Mouse (Mus musculus) kidney, postnatal 4 days (tissue): ENCODE data around the gene Htr1d.

ENCODE experiments used
- DNase-seq, 2 experiments: peaks; one replicate each; pipeline ENCODE4 v3.0.0; 2021; ENCODE audit warnings: mixed read lengths in 2 of 2

Gene Htr1d

DNA sequence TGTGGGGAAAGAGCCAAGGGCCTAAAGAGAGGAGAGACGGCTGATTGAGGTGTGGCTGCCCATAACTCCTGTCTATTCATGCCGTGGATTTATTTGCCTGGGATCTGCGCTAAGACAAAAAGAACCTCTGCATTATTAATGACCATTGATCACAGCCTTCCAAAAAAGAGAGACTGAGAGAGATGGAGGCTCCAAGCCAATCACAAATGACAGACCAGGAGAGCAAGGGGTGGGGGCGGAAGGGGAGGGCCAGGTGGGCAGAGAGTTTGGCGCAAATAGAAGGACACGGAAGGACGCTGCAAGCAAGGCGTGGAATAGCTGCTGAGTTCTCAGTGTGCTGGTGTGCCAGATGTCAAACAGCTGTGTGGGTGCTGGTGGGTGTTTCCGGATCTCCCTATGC is at the start of gene Htr1d:
Gene Htr1d (plus strand): TSS at position 301 of the 400 bp plus-strand sequence.
- no peak for DNase-seq

DNA sequence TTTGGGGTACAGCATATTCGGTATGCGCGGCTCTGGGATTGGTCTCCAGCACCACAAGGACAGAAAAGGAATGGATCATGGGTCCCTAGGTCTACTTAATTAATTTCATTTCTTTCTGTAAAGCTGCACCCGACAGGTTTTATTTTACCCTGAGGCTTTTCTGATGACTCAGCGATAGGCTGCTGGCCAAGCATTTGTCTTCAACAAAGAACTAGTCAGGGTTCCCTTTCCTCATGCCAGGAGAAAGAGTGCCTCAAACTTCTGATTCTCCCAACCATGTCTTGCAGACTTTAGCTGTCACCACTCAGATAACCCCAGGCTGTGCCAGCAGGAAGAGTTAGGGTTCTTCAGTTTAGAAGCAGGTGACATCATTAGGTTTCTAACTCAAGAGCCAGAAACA is 46.3 kb upstream of the Htr1d start:
- no peak for DNase-seq

DNA sequence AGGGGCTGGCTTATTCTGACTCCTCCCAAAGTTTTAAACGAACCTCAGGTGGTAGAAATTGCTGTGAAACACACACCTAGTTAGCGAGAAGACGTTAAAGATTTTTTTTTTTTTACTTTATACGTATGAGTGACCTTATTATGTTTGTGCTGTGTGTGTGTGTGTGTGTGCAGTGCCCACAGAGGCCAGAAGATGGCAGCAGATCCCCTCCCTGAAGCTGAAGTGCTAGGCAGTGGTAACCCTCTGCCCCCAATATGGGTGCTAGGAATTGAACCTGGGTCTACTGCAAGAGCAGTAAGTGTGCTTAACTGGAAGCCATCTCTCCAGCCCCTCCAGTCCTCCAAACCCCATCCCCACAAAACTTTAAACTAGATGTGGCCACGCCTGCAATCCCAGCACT is 40.3 kb upstream of the Htr1d start:
- no peak for DNase-seq

DNA sequence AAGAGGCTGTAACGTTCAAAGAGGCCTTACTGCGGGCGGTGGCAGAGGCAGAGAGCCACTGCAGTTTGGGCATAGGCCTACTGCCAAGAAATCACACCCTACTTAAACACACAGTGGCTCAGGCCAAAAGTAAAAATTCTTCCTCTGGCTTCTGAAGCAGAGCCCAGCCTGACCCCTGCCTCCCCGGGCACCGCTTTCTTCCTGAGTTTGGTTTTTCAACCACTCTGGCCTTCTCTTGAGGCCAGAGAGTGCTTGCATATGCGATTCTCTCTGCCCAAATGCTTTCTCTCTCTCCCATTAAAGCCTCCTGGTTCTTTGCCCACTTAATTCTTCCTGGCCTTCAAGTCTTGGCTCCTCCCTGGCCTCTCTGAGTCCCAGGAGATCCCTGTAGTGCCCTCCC is 39.5 kb upstream of the Htr1d start:
- no peak for DNase-seq

DNA sequence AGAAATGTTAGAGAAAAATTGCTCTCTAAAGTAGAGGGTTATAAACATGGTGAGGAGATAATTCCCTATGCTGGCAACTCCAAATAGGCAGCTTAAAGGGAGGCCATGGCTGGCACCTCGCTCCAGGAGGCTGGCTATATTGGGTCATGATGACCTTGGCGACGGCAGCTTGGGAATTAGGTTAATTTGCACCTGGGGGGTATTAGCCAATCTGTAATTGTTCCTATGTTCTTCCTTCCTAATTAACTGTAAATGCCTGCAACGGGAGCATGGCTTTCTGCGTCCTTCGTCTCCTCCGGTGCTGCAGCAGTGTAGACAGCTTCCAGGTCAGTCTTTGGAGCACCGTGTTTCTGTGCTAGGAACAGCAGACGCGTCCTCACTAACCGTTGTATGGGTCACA is 36.1 kb upstream of the Htr1d start:
- DNase-seq, result no peak

DNA sequence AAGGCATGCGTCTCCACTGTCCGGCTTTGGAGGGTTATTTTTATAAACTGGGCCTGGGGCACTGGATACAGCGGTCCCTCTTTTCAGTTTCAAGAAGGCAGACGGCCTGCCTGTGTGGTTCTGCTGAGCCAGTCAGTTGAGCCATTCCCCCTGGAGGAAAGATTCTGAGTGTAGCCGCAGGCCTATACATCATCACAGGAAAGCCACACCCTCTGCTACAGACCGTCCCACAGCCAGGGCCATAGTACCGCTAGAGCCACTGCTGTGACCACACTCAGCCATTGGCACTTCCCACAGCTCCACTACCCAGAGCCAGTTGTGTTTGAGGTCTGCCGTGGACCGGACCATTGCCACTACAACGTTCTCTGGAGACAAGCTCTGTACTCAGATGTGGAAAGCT is 21.5 kb upstream of the Htr1d start:
- DNase-seq, result no peak

DNA sequence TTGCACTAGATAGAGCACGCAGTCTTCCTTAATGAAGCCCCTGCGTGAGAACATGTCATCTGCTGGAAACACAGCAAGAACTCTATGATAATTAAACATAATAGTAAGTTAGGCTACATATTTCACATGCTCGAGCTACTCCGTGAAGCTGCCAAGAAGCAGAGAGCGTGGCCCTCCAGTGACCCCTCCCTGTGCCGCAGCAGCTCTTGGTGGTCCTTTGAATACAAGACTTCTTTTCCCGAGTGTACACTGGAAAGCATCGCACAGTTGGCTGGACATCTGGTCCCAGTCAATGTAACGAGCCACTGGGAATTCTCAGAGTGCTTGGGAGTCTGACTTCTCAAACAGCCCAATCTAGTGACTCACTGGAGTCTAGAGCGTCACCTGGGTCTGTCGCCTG is 15.5 kb upstream of the Htr1d start:
- DNase-seq, result peak; percentile 69 to 79

DNA sequence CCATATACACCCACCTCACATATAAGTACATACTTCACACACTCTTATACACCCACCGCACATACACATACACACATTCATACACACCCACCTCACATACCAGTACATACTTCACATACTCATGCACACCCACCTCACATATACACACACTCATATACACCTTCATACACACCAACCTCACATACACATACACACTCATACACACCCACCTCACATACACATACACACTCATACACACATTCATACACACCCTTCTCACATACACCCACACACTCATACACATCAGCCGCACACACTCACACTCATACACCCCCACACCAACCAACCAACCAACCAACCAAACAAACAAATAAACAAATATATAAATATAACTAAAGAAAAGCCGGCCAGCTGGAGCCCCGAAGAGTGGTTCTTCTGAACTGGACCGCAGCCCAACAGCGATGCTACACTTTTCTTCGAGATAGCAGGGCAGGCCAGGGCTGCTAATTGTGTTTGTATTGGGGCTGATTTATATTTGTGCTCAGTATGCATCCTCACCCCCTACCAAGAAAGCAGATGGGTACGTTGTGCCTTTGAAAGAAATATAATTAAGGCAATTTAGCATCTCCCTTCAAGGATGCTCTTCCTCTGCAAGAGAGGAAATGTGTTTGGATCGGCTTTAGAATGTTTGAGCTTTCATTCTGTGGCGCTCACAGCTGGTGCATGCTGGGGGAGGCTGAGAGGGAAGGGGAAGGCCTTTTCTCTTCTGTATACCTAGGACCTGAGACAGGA is 11.1 kb upstream of the Htr1d start:
- no peak for DNase-seq

DNA sequence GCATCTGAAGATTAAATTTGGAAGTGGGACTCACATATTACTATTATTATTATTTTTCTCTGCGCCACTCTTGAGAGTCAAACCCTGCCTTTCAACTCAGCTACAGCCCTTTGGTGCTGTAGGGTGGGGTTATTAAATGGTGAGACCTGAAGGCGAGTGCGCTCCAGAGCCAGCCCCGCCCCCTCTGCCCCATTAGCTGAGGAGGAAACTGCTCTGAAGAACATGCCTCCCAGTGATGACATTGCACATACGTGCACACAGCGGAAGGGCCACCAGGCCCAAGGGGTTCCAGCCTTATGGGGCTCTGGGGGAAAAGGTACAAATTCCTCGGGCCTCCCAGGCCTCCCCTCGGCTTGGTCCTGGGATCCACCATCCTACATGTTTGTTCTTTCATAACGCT is 7.8 kb upstream of the Htr1d start:
- no peak for DNase-seq

DNA sequence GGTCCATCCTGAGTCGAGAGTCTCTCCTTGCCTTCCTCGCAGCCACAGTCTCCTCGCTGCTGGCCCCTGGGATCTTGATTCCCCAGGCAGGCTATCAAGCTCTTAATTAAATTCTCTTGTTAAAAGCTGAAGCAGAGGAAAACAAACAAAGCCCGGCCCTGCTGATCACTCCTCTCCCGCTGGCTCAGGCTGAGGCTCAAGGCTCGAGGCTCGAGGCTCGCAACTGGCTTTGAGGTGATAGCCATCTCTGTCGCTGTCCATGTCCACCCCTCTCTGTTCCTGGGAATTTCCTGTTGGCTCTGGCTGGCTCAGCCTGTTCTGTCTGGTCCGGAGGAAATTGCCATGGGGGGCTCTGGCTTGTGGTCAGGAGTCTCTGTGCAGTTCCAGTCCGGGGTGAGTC is 4.4 kb upstream of the Htr1d start:
- DNase-seq, result peak; percentile 26 to 37

DNA sequence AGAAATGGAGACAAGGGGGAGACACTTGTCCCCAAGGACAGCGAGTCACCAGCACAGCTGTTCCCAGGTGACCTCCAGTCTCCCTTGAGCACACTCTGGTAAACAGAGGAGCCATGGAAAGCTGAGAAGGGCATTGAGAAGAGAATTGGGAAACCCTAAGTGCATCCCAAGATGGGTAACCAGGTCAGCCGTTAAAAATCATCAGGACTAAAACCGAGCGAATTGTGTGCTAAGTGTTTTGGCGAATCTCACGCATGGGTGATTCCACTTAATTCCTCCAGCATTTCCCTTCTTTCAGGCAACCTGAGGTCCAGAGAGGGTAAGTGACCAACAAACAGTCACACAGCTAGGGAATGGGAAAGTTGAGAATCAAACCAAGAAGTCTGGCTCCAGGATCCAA is 3.9 kb upstream of the Htr1d start:
- DNase-seq, result no peak

DNA sequence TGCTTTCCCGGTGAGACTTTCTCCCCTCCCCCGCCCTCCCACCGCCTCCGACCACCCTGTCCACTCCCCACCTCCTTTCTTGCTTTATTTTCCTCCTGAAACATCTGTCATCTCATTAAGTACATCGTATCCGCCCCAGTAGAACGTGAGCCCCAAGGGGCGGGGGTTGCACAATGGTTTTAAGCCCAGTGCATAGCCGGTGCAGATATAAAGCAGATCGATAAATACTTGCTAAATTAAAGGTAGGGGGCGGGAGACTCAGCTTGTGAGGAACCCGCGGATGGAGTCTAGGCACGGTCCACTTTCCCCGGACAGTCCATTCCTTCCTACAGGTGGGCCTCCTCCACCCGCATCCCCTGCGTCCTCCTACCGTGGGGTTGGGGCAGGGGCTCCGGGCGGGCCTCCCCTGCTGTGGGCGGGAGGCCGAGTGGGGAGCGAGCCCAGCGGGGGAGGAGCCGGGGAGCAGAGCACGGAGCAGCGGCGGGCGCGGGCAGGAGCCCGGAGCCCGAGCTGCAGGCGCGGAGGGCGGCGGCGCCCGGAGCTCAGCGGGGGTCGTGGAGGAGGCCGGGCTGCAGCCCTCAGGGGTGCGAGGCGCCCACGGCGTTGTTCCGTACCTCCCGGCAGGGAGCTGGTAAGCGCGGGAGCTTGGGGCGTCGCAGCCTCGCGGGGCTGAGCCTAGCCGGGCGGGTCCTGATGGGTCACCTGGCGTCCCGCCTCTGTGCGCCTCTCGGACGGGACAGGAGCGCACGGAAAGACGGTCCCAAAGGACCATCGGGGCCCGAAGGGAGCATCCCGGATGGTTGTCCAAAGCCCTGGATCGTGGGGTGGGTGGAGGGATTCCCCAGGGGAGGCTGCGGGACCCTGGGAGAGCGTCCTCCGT is 1.0 kb downstream of the Htr1d start:
- DNase-seq, result peak; percentile 32 to 40

DNA sequence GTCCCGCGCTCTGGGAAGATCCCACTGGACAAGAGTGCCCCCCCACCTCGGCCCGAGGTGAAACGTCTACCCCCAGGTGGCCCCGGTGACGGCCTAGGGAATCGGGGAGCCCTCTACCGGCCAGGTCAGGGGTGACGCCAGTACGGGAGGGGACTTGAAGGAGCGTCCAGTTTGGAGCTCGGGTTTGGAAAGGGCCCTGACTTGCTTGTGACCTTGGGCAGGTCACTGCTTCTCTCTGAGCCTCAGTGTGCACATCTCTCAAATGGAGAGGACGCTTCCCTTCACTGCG is 1.6 kb downstream of the Htr1d start:
- peak; percentile 56 to 69 for DNase-seq

DNA sequence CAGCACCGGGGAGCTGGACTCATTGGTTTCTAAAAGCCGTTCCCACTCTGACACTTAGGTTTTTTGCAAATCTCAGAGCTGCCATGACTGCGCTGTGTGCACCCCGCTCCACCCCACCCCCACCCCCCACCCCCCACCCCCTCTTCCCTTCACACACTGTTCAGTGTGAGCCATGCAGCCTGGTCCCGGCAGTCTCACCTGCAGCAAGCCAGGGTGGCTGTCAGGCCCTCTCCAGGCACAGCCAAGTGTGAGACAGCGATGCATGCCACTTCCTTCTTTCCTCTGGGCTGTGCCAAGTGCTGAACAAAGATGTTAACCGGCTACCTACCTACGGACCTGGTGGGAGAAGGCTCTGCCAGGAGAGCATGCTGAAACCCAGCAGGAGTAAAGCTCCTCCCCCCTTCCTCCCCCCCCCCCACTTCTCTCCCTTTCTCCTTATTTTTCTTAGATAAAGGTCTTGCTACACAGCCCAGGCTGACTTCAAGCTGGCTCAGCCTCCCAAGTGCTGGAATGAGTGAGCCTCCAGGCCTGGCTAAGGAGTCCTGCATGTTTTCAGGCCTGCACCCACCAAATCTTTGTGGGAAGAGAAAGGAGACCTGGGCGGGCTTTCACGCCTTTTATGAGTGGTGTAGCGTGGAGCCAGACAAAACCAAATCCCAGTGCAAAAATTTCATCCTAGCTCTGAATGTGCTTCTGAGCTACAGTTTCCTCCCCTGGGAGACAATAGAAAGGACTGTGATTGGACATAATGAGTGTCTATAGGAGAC is 7.5 kb downstream of the Htr1d start:
- DNase-seq, result peak; percentile 18 to 34

DNA sequence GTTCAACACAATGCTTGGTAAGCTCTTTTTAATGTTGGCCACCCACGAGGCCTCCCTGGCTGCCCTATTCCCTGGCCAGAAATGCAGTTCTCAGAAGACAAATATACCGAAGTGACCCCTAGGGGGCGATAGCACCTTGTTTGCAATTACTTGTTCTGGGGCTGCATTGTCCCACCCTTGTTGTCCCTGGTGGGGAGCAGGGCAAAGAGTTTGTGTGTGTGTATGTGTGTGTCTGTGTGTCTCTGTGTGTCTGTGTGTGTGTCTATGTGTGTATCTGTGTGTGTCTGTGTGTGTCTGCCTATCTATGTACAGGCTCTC is 8.0 kb downstream of the Htr1d start:
- peak; percentile 75 to 83 for DNase-seq

DNA sequence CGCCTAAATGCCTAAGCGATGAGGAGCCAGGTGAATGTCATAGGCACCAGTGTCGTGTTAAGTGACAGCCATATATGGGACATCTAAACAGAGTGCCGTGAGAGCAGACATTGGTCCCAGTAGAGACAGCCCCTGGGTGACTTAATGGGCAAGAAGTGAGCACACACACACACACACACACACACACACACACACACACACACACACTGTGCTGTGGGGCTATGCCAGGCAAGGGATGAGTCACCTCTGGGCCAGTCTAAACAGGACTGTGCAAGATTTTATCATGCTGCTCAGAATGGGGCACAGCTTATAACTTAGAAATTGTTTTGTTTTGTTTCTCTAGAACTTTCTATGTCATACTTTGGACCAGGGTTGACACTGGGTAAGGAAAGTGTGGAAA is 10.7 kb downstream of the Htr1d start:
- DNase-seq, result no peak

DNA sequence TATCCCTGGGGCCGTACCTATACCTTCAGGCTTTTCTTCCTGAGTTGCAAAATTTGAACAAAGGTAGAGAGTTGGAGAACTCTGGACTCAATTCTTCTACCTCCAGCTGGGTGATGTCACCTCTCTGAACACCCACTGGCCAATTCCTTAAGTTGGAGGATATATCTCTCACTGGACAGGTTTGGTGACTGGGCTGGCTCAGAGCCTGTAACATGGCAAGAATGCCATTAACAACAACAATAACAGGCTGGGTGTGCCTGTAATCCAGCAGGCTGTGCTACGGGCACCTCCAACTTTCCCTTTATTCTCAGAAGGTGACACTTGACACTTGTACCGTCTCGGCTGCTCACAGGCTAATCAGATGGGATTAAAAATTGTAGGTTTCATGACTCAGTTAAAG is 15.8 kb downstream of the Htr1d start:
- DNase-seq, result no peak

DNA sequence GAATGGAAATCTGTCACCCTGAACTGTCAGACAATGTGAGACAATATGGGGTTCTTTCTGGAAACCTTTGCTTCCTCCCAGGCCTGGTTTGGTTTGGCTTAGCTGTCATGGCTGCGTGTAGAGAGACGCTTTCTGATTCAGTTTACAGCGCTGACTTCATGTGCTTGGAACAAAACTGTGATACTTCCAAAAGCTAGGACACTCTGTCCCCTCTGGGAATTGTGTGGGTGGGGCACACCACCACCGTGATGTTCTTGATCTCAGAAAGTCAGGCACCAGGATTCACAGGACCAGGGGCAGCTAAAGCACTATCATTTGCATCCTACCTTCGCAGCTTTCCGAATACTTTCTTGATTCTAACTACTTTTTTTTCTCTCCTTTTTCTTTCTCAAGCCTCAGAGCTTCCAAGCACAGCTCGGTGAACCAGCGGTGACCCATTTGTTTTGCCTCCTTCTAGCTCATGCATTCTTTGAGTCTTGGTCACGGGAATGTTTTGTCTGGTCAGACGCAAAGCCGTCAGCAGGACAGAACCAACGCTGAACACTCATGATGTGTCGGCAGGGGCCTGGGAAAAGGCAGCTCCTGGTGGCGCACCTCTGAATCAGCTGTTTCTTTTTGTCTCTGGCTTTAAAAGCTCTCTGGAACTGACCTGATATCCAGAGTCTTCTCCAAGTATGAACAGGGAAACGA is 18.2 kb downstream of the Htr1d start:
- peak in 1 of 2 experiments; percentile 15 for DNase-seq

DNA sequence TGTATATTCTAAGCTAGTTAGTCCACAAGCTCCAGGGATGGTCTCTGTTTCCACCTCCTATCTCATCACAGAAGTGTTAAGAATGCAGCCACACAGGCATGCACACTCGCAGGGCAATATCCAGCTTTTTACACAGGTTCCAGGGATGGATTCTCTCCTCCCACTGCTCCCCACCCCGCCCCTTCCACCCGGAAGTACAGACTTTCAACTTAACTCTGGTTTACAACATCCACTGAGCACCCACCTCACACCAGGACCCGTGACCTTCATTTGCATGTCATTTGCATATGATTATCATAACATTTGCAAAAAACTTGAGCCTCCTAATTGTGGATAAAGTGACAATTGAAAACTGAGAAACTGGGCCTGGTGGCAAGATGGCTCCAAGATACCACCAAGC is 21.2 kb downstream of the Htr1d start:
- DNase-seq, result no peak

DNA sequence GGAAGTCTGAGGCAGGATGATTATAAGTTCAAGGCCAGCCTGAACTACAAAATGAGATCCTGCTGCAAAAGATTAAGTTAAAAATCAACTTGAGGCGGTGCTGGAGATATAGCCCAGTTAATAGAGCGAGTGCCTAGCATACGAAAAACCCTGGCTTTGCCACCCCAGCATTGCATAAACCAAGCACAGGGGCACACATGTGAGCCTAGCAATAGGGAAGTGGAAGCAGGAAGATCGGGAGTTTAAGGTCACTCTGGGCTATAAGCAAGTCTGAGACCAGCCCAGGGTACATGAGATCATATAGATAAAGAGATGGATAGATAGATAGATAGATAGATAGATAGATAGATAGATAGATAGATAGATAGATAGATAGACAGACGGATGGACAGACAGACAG is 26.5 kb downstream of the Htr1d start:
- DNase-seq, result no peak

DNA sequence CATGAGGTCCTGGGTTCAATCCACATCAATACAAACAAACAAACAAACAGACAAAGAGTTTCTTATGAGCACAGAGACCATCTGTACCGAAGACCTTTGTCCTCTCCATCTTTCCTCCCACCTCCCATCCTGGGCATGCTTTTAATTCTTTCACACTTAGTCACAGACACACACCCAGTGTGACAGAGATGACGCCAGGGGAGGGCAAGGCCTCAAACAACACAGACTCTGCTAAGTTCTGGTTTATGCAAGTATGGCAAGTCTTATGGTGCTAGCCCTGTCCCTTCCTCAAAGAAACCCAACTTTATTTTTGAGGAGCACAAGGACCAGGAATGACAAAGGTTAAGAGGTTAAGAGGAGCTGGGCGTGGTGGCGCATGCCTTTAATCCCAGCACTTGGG is 26.9 kb downstream of the Htr1d start:
- no peak for DNase-seq

DNA sequence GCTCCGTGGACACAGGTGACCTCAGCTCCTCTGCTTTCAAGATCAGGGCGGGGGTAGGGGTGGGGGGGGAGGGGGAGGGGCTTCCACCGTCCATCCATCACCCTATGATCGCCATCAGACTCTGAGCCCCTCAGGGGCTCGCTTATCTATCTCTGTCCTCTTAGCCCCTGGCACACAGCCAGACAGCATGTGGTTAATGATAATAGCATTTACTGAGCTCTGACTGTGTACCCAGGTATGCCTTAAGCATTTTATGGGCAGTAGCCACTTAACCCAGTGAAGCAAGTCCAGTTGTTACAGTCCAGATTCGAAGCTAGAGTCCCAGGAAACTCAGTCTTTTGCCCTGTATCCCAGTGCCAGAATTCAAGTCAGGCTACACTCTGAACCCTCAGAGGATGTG is 28.2 kb downstream of the Htr1d start:
- DNase-seq, result peak; percentile 53 to 65

DNA sequence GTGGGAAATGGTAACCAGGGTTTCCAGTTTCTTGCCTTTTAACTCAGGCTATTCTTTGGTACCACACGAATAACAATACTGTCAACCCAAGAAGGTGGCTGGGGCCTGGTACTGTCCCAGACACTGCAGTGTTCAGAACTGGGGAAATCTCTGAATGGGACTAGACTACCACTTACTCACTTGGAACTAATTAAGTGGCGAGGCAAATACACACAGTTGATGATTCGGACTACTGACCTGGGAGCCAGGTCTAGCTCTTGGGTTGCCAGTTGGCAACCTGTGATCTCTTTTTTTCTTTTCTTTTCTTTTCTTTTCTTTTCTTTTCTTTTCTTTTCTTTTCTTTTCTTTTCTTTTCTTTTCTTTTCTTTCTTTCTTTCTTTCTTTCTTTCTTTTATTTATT is 29.0 kb downstream of the Htr1d start:
- no peak for DNase-seq
